Mouse (Mus musculus) megakaryocyte, embryonic 14.5 days (primary cell): ENCODE results near the gene Psmb5.

Source experiments
- FLI1 ChIP-seq: IDR thresholded peaks from 2 replicates; pipeline ENCODE4 v1.6.1; 2012; ENCODE audit warnings: low read length, inconsistent platforms, mixed read lengths
- GATA1 ChIP-seq: IDR thresholded peaks from 3 replicates; pipeline ENCODE4 v1.6.1; 2012; ENCODE audit warnings: mixed read lengths, low read length, inconsistent platforms, borderline replicate concordance

- TF ChIP-seq GATA1 (no peak), FLI1 (no peak)
Observed at GRCm38 (mm10) chr14:54664477-54665222, 46.8 kb upstream of the Psmb5 start.
